Mouse (Mus musculus) myocyte (in vitro differentiated cells): ENCODE measurements around the gene Il25. TPM values are rescaled to one million over a fixed set of nuclear protein-coding genes. Genes with fewer than 3 reads are reported as not detected.

Source experiments
- H3K27me3 ChIP-seq: one replicate; pipeline ENCODE4 v1.6.1; 2011; ENCODE audit not compliant: control insufficient read depth, insufficient read depth, insufficient read length
- H3K36me3 ChIP-seq: one replicate; pipeline ENCODE4 v1.6.1; 2011; ENCODE audit not compliant: control insufficient read depth, insufficient read depth
- H3K4me2 ChIP-seq: one replicate; pipeline ENCODE4 v1.6.1; 2011; ENCODE audit warnings: low read depth, control low read depth
- H3K4me3 ChIP-seq: one replicate; pipeline ENCODE4 v1.5.1; 2011; ENCODE audit warnings: mild to moderate bottlenecking, control low read depth, moderate library complexity
- H3K79me2 ChIP-seq: one replicate; pipeline ENCODE4 v1.6.1; 2011; ENCODE audit not compliant: control insufficient read depth, insufficient read depth
- H3ac ChIP-seq: one replicate; pipeline ENCODE4 v1.6.1; 2011; ENCODE audit not compliant: control insufficient read depth, insufficient read length
- CEBPB ChIP-seq: IDR thresholded peaks from 2 replicates; pipeline ENCODE4 v1.6.1; 2011; ENCODE audit warnings: mild to moderate bottlenecking, moderate library complexity; ENCODE audit not compliant: poor library complexity, insufficient read depth, severe bottlenecking
- E2F4 ChIP-seq: IDR thresholded peaks from one replicate; pipeline ENCODE4 v1.6.1; 2011; ENCODE audit warnings: mild to moderate bottlenecking, control low read depth, moderate library complexity; ENCODE audit not compliant: insufficient read depth
- MAX ChIP-seq: IDR thresholded peaks from one replicate; pipeline ENCODE4 v1.6.1; 2011; ENCODE audit warnings: low read depth, mild to moderate bottlenecking, control low read depth
- MYOD1 ChIP-seq, 3 experiments: IDR thresholded peaks; one replicate each; pipeline ENCODE4 v1.6.1; 2011; ENCODE audit warnings: control low read depth in 2 of 3, low read depth in 2 of 3, mild to moderate bottlenecking in 2 of 3, moderate library complexity in 1 of 3; ENCODE audit not compliant: insufficient read length in 2 of 3, control insufficient read depth in 1 of 3
- MYOG ChIP-seq, 3 experiments: IDR thresholded peaks; one replicate each; pipeline ENCODE4 v1.6.1; 2011; ENCODE audit warnings: control low read depth in 2 of 3, low read depth in 2 of 3, mild to moderate bottlenecking in 2 of 3; ENCODE audit not compliant: insufficient read length in 2 of 3, control insufficient read depth in 1 of 3, insufficient read depth in 1 of 3
- POLR2A ChIP-seq: IDR thresholded peaks from one replicate; pipeline ENCODE4 v1.6.1; 2011; ENCODE audit warnings: low read depth, mild to moderate bottlenecking, control low read depth, moderate library complexity; ENCODE audit not compliant: insufficient read length
- POLR2AphosphoS2 ChIP-seq: IDR thresholded peaks from one replicate; pipeline ENCODE4 v1.6.1; 2011; ENCODE audit warnings: low read depth, control low read depth; ENCODE audit not compliant: insufficient read length
- REST ChIP-seq: IDR thresholded peaks from one replicate; pipeline ENCODE4 v1.6.1; 2011; ENCODE audit warnings: mild to moderate bottlenecking, control low read depth, moderate library complexity; ENCODE audit not compliant: insufficient read depth, insufficient read length
- SRF ChIP-seq: IDR thresholded peaks from one replicate; pipeline ENCODE4 v1.6.1; 2011; ENCODE audit warnings: low read depth; ENCODE audit not compliant: control insufficient read depth, insufficient read length
- TCF12 ChIP-seq: IDR thresholded peaks from one replicate; pipeline ENCODE4 v1.6.1; 2011; ENCODE audit warnings: mild to moderate bottlenecking, control low read depth; ENCODE audit not compliant: poor library complexity, insufficient read depth, severe bottlenecking
- TCF3 ChIP-seq: IDR thresholded peaks from one replicate; pipeline ENCODE4 v1.6.1; 2011; ENCODE audit warnings: low read depth, control low read depth; ENCODE audit not compliant: insufficient read length
- USF1 ChIP-seq: IDR thresholded peaks from one replicate; pipeline ENCODE4 v1.6.1; 2011; ENCODE audit warnings: low read depth, mild to moderate bottlenecking, control low read depth, moderate library complexity
- polyA plus RNA-seq: library from polyadenylated mRNA; unstranded; fragments of >200 nt; fragmentation: generic; extraction: Trizol; gene quantifications from one replicate; pipeline ENCODE4 v1.2.1, GENCODE M21; 2012; ENCODE audit warnings: missing spikeins

Gene Il25
- polyA plus RNA-seq, 1 experiment = 0.05 TPM

DNA sequence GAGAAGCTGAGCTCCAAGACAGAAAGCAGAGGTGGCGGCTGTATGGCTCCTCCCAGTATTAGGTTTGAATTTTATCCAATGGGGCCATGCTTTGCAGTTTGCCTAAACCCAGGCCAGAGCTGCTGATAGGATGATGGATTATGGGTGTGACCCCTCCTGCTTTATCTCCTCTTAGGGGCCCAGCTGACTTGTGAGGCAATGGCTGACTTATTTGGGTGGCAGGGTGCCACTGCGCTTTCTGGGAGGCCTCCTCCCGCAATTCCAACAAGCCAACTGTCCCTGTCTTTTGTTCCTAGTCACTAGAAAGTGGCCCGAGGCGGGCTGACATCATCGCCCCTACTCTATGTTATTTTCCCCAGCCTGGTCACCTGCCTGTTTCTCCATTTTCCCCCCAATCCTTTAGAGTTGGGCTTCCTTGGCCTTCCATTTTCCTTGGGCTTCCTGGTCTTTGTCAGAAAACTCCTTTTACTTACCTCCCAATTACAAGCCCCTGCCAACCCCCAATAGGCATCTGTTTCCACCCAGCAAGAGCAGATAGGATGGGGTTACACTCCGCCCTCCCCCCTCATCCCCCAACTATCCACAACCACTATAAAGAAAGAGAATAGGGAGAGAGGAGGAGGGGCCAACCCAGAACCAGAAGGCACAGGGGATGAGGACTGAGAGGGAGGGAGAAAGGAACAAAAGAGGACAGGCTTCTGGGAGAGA, 7.7 kb upstream of the Il25 start:
- Histone ChIP-seq H3K79me2 (no peaks in the 10 kb centered on the region), H3K27me3 (peaks cover 35% of the 10 kb centered on the region), H3K4me2 (peak overlapping the region; percentile 24), H3K4me3 (no peak overlapping the region), H3K36me3 (no peaks in the 10 kb centered on the region), H3ac (no peak overlapping the region)
- no peak for TF ChIP-seq TCF3
- TF ChIP-seq MYOG (IDR thresholded peaks at IDR 0.05; ENCODE audit: control insufficient read depth in 1 of 3, insufficient read depth in 1 of 3, insufficient read length in 2 of 3, low read depth in 2 of 3) = no peak
- TF ChIP-seq MYOD1 (IDR thresholded peaks at IDR 0.05; ENCODE audit: control insufficient read depth in 1 of 3, insufficient read length in 2 of 3, low read depth in 2 of 3) = no peak
- TF ChIP-seq USF1 = no peak
- TF ChIP-seq REST = no peak
- TF ChIP-seq SRF = no peak
- TF ChIP-seq CEBPB = no peak

DNA sequence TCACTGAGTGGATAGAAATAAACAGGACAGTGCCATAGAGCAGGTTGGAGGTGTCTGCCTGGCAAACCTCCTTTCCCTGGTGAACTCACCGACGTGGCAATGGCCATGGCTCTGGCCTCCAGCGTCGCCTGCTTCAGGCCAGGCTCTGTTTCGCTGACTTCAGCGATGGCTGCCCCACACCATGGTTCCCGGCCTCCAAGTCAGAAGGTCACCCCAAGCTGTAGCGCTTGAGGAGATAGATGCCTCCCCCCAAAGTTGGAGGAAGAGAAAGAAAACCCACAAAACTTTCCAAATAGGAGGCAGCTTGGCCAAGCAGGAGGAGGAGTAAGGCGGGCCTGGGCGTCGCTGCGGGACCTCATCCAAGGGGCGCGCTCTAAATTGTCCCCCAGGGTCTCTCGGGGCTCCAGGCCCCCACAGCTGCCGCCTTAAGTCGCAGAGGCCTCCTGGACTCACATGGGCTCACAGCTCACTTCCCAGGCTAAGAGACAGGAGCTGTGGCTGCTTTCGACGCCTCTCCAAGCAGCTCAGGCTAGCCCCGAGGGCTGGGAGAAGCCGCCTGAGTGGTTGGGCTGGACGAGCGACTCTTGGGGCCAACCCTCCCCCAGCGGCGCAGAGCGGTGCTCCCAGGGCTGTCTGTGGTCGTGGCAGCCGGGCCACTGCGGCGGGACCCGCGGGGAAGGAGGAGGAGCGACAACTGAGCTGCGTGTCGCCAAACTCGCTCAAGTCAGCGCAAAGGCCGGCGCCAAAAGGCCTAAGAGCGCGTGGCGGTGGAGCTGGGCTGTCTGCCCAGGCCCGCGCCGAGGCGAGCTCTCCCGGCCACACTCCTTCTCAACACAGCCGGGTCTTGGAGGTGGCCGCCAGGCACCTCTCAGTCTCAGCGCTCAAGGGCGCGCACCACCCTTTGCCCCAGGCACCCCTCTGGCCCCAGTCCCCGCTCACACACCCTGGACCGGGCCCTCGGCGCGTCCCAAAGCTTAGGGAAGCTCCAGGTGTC, 6.8 kb upstream of the Il25 start, which contains the start of gene Efs:
Efs (minus strand) TSS at position 778 of the 994 bp plus-strand sequence.
- Histone ChIP-seq H3K27me3 (peaks cover 31% of the 10 kb centered on the region), H3K36me3 (no peaks in the 10 kb centered on the region), H3K79me2 (no peaks in the 10 kb centered on the region), H3K4me3 (no peak within 1 kb of the TSS), H3K4me2 (peak within 1 kb of the TSS; percentile 34), H3ac (no peak within 1 kb of the TSS)
- TF ChIP-seq CEBPB (no peak), MYOD1 (IDR thresholded peaks at IDR 0.05; ENCODE audit: control insufficient read depth in 1 of 3, insufficient read length in 2 of 3, low read depth in 2 of 3) (peak in 1 of 3 experiments; percentile 11)

DNA sequence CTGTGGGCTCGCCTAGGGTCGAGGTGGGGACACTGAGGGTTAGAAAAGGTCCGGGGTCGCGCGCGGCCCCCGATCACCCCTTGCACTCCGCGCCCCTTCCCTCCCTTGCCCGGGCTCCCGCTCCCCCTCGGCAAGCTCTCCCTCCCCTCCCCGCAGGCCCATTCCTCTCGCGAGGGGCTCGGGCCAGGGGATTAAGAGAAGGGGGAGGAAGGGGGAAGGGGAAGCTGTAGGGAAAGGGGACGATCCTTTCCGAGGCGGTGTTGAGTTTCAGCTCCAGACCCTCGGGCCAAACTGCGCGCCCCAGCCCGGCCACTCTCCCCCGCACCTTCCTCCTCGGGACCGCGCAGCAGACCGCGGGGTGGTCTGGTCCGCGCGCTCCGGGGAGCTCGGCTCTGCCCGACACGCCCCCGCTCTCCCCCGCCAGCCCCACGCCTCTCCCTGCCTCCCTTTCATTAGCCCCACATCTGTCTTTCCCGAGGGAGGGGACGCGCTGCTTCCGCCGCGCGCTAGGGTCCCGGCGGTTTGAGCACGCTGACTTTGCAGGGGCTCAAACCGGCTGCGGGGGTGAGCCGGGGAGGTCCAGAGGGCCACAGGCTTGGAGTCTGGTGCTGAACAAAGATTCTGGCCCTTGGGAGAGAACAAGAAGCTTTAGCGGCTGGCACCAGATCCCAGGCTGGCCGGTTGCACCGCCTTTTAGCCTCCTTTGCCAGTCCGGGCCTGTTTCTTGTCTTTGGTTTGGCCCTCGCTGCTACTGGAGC, 5.9 kb upstream of the Il25 start:
- Histone ChIP-seq H3K4me2 (peak overlapping the region; percentile 34), H3K4me3 (no peak overlapping the region), H3K79me2 (no peaks in the 10 kb centered on the region), H3ac (no peak overlapping the region), H3K36me3 (no peaks in the 10 kb centered on the region), H3K27me3 (peaks cover 26% of the 10 kb centered on the region)
- TF ChIP-seq TCF3 (no peak), POLR2AphosphoS2 (no peak), MYOG (IDR thresholded peaks at IDR 0.05; ENCODE audit: control insufficient read depth in 1 of 3, insufficient read depth in 1 of 3, insufficient read length in 2 of 3, low read depth in 2 of 3) (no peak), USF1 (no peak)

DNA sequence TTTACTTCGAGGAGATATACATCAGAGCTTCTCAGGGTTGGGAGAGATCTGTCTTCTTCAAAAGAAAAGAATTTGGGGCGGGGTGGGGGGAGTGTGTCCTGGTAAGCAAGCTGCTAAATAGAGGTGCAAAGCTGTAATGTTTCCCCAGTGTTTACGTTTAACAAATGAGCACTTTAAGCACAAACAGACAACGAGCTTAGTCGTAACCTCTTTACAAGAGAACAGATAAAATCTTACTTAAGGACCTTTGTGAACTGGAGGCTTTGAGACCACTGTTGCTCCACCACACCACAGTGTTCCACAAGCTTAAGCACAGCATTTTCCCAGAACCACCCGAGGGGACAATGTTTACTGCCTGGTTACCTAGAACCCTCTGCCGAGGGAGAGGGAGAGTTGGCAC, 5.2 kb upstream of the Il25 start:
- H3K36me3 ChIP-seq = no peaks in the 10 kb centered on the region
- H3K27me3 ChIP-seq = peaks cover 26% of the 10 kb centered on the region
- H3K4me3 ChIP-seq = no peak overlapping the region
- no peak overlapping the region for H3ac ChIP-seq
- TF ChIP-seq TCF3 (no peak), POLR2AphosphoS2 (no peak), SRF (no peak), POLR2A (no peak), USF1 (no peak), REST (no peak), TCF12 (no peak), E2F4 (no peak)
- H3K79me2 ChIP-seq = no peaks in the 10 kb centered on the region
- H3K4me2 ChIP-seq = no peak overlapping the region

DNA sequence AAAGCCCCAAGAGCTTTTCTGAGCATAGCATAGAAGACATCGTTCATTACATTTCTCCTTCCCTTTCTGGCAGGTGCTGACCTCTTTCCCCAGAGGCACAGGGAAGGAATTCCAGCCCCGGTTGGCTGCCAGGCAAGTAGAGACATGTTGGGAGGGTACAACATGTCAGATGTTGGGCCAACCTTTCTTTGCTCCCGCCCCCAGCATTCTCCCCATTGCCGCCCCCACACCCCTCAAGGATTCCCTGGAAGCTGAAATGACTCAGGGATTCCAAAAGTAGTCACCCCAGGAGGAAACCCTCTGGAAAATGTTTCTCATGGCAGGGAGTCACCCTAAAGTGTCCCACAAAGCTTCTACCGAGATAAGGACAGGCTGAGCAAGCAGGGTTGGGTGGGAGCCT, 2.7 kb upstream of the Il25 start:
- no peak for TF ChIP-seq MAX
- TF ChIP-seq POLR2A = no peak
- TF ChIP-seq TCF3 = no peak
- TF ChIP-seq USF1 = no peak
- TF ChIP-seq SRF = no peak
- no peak for TF ChIP-seq E2F4
- TF ChIP-seq CEBPB = no peak
- TF ChIP-seq POLR2AphosphoS2 = no peak
- peak in 1 of 3 experiments; percentile 3 for TF ChIP-seq MYOG (IDR thresholded peaks at IDR 0.05; ENCODE audit: control insufficient read depth in 1 of 3, insufficient read depth in 1 of 3, insufficient read length in 2 of 3, low read depth in 2 of 3)
- no peak for TF ChIP-seq REST
- TF ChIP-seq MYOD1 (IDR thresholded peaks at IDR 0.05; ENCODE audit: control insufficient read depth in 1 of 3, insufficient read length in 2 of 3, low read depth in 2 of 3) = peak in 1 of 3 experiments; percentile 3
- no peak for TF ChIP-seq TCF12
- H3K79me2 ChIP-seq = no peaks in the 10 kb centered on the region

More for the DNA sequence above, 2.7 kb upstream of the Il25 start:
- Histone ChIP-seq H3K36me3 (no peaks in the 10 kb centered on the region), H3ac (no peak overlapping the region), H3K27me3 (peaks cover 30% of the 10 kb centered on the region), H3K4me2 (no peak overlapping the region), H3K4me3 (no peak overlapping the region)
